Mouse (Mus musculus) ovary, postnatal 14 days (tissue): Measurements from ENCODE around the gene Zfp444.
"Not testable (repeated sequence)": the region's sequence is repeated elsewhere in the genome, so short reads cannot be mapped to it uniquely, and the experiment has no call there.

Source experiments
- DNase-seq: peaks from one replicate; pipeline ENCODE4 v3.0.0; 2022; ENCODE audit warnings: low spot score

Zfp444 gene

GRCm38 (mm10) chr7:6214691-6215090 is 42.7 kb downstream of the Zfp444 start:
- not testable (repeated sequence) for DNase-seq

GRCm38 (mm10) chr7:6220147-6220546 is 48.1 kb downstream of the Zfp444 start:
- DNase-seq: no peak

GRCm38 (mm10) chr7:6221978-6222377 is 50.0 kb downstream of the Zfp444 start, which contains the start of gene Zscan5b:
Gene Zscan5b, plus strand, starts transcription at chr7:6222278.
- no peak for DNase-seq

GRCm38 (mm10) chr7:6228491-6228890 is 56.5 kb downstream of the Zfp444 start:
- DNase-seq: not testable (repeated sequence)

GRCm38 (mm10) chr7:6239787-6240186 is 67.8 kb downstream of the Zfp444 start:
- DNase-seq: no peak

GRCm38 (mm10) chr7:6240841-6241425 is 68.9 kb downstream of the Zfp444 start:
- DNase-seq: peak; percentile 15
